ENCODE assay signal across 16 mouse cellular contexts in genomic region chr7:125637220-125638140, GRCm38 (mm10). TPM values are rescaled to one million over a fixed set of nuclear protein-coding genes. Genes with fewer than 3 reads are reported as not detected.
A peak's percentile ranks its signal among the peaks of the same experiment; 100 is the strongest.
DNase-seq lines count a peak whose midpoint lies in the region; ATAC-seq lines count a peak whose summit lies in the region.
"Had no signal": no experiment of that assay in that cellular context is flagged by ENCODE, and none has a peak within 500 bp of the region (broad histone marks: within the 10 kb centered on the region; RNA-seq: fewer than 3 reads in every experiment).

No protein-coding gene starts in this region.

- H3K4me1 ChIP-seq in megakaryocyte, embryonic 14.5 days, result peaks cover 86% of the 10 kb centered on the region

- no peaks in the 10 kb centered on the region for H3K79me2 ChIP-seq in macrophage (ENCODE audit: inconsistent target)

- peak overlapping the region; percentile 40 for H3K4me3 ChIP-seq in megakaryocyte, embryonic 14.5 days (replicated peaks)
- H3K4me3 ChIP-seq in macrophage (ENCODE audit: inconsistent target), result no peak overlapping the region
- H3K4me3 ChIP-seq: heart, embryonic 15.5 days; kidney, embryonic 15.5 days had no signal

- DNase-seq in thymus, postnatal 14 days, result peak; percentile 82
- no peak for DNase-seq in ovary, postnatal 14 days (ENCODE audit: low spot score)
- DNase-seq in right cerebral cortex, adult 2 months (ENCODE audit: low spot score in 2 of 2), result no peak
- DNase-seq: adrenal gland, postnatal 14 days; cerebellum, adult 18-20 months; layer of hippocampus, postnatal 36 days; lung, embryonic 14.5 days had no signal

- H3K27ac ChIP-seq in macrophage, result 0 out of 2 replicates have a peak overlapping the region, but pooled peaks have one; percentile 29
- H3K27ac ChIP-seq: heart, embryonic 15.5 days; kidney, embryonic 15.5 days had no signal

- H3K9me3 ChIP-seq in megakaryocyte, embryonic 14.5 days, result no peaks in the 10 kb centered on the region
- H3K9me3 ChIP-seq: heart, embryonic 15.5 days; kidney, embryonic 15.5 days had no signal

- WGBS in macrophage (ENCODE audit: missing documents), result 79% methylated on average over 8 of the region's 8 CpGs

- ATAC-seq in megakaryocyte, adult 5-6 weeks (ENCODE audit: poor library complexity, severe bottlenecking), result no peak
- ATAC-seq in common myeloid progenitor, adult 5-6 weeks (replicated peaks; ENCODE audit: low read depth, poor library complexity, severe bottlenecking), result peak; percentile 20
- no peak for ATAC-seq in activated CD4-positive, CD25-positive, alpha-beta regulatory T cell, adult 4 months
- ATAC-seq: intestine, embryonic 16.5 days had no signal

- no peaks in the 10 kb centered on the region for H3K27me3 ChIP-seq in megakaryocyte, embryonic 14.5 days (replicated peaks)
- H3K27me3 ChIP-seq: heart, embryonic 15.5 days; kidney, embryonic 15.5 days had no signal

- H3K36me3 ChIP-seq in megakaryocyte, embryonic 14.5 days (replicated peaks; ENCODE audit: low read length), result peaks cover 65% of the 10 kb centered on the region
- peaks cover 28% of the 10 kb centered on the region; the same call in 1 of the 2 replicates for H3K36me3 ChIP-seq in macrophage (ENCODE audit: inconsistent target)

RNA-seq across cellular contexts. Expression of gene Il21r, which starts 34.3 kb away (rescaled TPM):
- 19.8 and 124 TPM in 2 replicates for polyA plus RNA-seq in megakaryocyte, embryonic 14.5 days (2012; ENCODE audit: insufficient read depth, low replicate concordance)
- 0.62 and 0.83 TPM in 2 replicates for total RNA-seq in megakaryocyte, adult 5-6 weeks (2015)
- 1.8 and 2.2 TPM in 2 replicates for total RNA-seq in megakaryocyte, adult 5-6 weeks (2017)
- total RNA-seq in common myeloid progenitor, adult 5-6 weeks (2017), result 3.3 TPM in 2 replicates
- 100 to 1,000 TPM in 1 of 26 experiments, 10 to 100 TPM in 18, 1 to 10 TPM in 7; 2.1 to 103 (median 34.8) TPM for total RNA-seq in macrophage (2018; cell fraction: chromatin; rRNA removed)
- 10 to 100 TPM; 11.9 to 91.3 (median 35.2) TPM for total RNA-seq in macrophage (2018; cell fraction: cytosol; rRNA removed)
- 100 to 1,000 TPM in 7 of 26 experiments, 10 to 100 TPM in 19; 11.6 to 141 (median 56.9) TPM for total RNA-seq in macrophage (2018; cell fraction: nucleus; rRNA removed)
- 34.1 to 93.4 TPM (median 46.8 TPM) in 3 replicates for polyA plus RNA-seq in macrophage (2018)
- 10 to 100 TPM; 53.6 to 63.4 TPM for polyA plus RNA-seq in activated CD4-positive, CD25-positive, alpha-beta regulatory T cell, adult 4 months (2017; shearing (Covaris generic))
- polyA plus RNA-seq: neural tube, embryonic 14.5 days had no signal
